Mouse (Mus musculus) ovary, postnatal 10 days (tissue): Measurements from ENCODE around the gene Pcnx4.

ENCODE experiments used
- DNase-seq: peaks from one replicate; pipeline ENCODE4 v3.0.0; 2022; ENCODE audit warnings: low spot score

Pcnx4 gene

DNA sequence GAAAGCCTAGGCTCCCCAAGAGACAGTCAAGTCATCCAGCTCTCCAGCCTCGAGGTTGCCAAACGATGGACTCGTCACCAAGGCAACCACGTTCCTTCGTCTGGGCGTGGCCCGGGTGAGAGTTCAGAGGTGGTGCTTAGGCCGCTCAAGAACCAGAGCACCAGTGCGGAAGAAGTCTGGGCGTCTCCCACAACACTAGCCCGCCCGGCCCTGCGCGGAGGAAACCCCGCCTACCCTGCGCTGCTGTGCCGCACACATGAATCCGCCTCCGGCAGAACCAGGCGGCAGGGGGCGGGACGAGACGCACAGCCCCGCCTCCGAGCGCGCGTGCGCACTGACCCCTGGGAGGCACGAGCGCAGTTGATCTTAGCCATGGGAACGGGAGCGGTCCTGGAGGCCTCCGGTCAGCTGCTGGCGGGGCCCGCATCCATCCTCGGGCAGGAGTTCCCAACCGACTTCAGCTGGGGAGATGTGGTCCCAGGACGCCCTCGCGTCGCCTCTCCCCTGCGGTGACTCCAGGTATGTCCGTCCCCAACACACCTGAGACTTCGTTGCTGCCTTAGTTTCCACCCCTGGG is at the start of gene Pcnx4:
Gene Pcnx4, plus strand, starts transcription at position 363 of the 577 bp plus-strand sequence.
- DNase-seq = peak; percentile 81

- DNase-seq = no peak
Measured at GRCm38 (mm10) chr12:72487498-72487897, 48.7 kb upstream of the Pcnx4 start.

DNA sequence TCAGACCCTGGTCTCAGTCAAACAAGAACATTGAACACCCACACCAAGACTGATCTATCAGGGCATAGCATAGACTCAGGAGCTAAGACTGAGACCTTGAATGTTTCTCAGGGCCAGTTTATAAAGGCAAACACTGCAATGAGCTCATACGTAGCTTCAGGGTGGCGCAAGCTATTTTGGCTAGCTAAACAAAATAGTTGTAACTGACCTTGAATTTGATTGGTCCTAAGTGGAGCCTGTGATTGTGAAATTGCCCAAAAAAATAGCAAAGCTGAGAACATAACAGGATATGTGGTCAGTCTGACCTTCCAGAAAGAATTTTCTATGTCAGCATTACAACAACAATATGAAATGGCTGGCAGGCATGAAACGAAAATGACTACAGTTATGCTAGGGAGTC is 46.2 kb upstream of the Pcnx4 start:
- DNase-seq = no peak

DNA sequence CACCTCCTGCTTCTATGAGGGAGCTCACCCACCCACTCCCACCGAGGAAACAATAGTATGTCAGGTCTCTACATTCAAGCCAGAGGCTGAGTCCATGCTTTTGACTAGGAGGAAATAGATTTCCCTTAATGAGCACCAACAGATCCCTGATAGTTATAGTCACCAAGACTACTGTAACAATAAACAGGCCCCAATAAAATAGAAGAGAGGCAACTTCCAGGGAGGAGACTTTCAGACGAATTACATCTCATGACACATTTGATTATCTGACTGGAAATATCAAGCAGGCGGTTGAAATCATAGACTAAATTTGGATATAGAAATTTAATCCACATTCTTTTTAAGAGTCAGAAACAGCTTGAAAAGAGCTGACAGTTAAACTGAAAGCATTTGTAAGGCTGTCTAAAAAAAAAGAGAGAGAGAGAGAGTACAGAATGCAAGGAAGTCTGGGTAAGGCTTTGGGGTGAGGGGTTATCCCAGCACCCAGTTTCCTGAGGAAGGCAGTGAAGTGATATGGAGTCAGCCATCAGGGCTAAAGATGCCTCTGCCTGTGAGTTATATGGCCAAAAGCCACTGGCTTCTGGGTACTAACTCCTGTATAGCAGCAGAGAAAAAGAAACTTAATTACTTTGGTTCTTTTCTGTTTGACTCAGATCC is 45.0 kb upstream of the Pcnx4 start:
- DNase-seq = no peak

GRCm38 (mm10) chr12:72496866-72497600 is 39.1 kb upstream of the Pcnx4 start:
- no peak for DNase-seq

DNA sequence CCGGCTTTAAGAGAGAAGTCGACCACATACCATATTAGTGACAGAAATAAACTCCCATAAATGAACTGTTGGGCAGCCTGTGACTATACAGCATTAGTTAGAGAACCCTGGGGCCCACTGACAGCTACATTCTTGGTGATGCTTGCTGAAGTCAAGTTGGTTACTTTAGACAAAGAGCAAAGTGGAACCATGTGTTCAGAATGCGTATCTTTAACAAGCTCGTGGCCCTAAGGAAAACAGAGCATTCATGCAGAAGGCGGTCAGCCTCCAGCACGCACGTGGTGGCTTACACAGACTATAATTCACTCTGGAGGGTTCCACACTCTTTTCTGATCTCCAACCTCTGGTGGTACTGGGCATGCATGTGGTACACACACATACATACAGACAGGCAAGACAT is 26.6 kb upstream of the Pcnx4 start:
- DNase-seq = no peak

- DNase-seq = no peak
Measured at GRCm38 (mm10) chr12:72515446-72515845, 20.7 kb upstream of the Pcnx4 start.

DNA sequence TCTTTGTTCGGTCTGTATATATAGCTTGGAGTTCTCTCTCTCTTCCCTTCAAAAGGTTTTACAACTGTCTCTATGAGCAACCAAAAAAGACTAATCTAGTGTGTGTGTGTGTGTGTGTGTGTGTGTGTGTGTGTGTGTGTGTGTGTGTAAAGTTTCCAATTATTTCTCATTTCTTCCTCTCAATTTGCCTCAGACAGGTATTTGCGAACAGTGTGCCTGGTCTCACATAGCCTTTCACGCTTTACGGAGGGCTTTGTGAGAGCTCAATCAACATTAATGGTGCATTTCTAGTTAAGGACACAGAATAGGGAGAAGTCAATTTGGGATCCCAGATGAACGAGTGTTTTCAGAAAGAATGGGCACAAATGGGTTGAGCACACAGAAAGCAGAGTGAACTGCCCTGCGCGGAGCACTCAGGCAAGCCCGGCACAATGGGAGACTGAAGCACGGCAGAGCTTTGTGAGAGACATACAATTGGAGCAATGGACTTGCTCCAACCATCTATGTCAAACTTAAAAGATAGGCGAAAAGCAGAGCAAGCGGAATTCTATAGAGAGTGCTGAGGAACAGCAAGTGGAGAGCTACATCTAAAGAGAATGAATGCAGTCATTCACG is 18.0 kb upstream of the Pcnx4 start:
- no peak for DNase-seq

DNA sequence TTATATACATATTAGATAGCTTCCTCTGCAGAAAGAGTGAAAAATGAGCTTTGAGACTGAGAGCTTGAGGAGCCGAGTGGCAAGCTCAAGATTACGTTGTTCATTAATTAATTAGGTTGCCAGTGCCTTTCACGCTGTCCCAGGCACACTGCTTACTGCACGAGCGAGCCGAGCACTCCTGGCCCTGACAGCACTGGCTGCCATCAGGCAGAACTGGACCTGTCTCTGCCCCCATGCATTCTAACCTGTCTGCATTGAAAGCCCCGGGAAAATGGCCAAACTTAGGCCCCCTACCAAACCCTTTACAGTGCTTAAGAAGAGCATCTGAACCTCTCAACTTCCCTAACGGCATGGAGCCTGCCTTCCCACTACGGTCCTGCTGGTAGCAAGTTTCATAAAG is 16.8 kb upstream of the Pcnx4 start:
- no peak for DNase-seq

- DNase-seq = no peak
Measured at GRCm38 (mm10) chr12:72519855-72520254, 16.3 kb upstream of the Pcnx4 start.

DNA sequence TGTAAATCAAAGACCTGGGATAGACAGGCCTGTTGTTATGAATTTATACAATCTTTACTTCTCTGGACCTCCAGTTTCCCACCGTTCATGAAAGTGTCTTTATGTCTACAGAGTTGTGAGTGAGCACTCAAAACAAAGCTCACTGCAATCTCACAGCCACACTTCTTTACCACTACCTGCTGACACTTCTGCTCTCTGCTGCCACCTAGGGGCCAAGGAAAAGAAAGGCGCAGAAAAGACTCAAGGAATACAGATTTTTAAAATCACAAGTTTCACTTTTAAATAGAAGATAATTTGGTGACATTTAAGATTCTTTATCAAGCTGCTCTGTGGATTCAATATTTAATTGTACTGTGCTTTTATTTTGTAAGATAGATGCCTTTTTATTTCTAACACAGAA is 15.5 kb upstream of the Pcnx4 start:
- DNase-seq = peak; percentile 11

- DNase-seq = no peak
Measured at GRCm38 (mm10) chr12:72525588-72525987, 10.6 kb upstream of the Pcnx4 start.

DNA sequence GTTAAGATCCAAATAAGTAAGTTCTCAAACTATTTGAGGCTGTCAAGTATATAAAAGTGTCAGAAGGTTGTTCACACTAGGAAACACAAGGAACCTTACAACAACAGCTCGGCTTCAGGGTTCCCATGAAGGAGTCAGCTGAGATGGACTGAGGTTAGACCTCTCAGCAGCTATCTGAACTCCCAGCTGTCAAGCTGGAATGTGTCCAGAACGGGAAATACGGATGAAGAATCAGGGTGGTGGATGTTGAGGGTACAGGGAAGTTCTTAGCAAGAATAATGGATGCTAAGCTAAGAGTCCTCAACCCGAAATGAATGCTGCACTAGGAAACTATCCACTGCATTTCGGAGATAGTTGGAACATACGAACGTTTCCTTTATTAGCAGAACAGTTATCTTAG is 3.9 kb upstream of the Pcnx4 start:
- DNase-seq = no peak

DNA sequence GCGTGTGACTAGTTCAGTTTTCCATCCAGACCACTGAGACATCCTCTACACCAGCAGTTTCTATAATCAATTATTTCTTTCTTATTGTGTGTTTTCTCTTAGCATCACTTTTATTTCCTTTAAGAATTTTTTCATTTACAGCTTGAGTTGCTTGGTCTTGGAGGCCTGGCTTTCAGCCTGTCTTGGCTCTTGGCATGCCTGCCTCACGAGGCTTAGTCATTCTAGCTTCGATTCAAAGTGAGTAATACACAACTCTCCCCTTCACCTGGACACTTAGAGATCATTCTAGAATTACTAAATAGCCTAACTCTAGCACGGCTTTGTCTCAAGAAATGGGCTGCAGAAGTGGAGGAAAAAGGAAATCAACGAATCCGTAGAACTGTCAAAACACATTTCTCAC is 2.2 kb upstream of the Pcnx4 start:
- no peak for DNase-seq

DNA sequence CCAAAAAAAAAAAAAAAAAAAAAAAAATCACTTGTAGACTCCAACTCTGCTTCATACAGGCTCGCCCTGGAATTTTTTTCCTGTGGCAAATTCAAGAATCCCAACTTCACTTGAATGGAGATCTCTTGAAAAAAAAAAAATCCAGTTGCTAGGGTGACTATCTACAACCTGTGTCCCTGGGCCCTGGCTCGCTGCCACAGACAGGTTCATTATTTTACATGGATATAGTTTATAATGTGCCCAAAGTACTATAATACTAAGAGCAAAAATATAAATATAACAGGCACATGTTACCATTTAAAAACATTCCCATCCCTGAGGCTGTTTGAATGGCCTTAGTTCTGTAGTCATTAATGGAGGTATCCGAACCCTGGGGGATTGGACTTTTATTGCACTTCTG is 584 bp upstream of the Pcnx4 start:
- no peak for DNase-seq

DNA sequence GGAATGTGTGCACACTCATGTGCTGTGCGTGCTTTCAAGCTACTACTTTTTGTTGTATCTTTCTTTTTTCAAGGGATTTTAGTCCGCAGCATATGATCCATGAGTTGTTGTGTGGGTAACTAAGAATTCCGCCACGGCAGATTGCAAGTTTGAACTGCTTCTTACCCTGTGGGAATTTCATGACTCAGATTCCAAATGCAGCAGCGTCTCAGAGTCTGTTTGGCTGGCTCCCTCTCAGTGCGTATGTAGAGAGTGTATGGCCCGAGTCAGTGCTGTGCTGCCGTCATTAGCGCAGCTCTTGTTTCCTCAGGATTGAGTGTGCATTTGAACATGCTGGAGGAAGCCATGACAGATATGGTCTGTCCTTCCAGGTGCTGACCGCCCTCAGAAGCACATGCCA is 2.4 kb downstream of the Pcnx4 start:
- DNase-seq = no peak

GRCm38 (mm10) chr12:72554347-72554746 is 18.2 kb downstream of the Pcnx4 start:
- DNase-seq = no peak

DNA sequence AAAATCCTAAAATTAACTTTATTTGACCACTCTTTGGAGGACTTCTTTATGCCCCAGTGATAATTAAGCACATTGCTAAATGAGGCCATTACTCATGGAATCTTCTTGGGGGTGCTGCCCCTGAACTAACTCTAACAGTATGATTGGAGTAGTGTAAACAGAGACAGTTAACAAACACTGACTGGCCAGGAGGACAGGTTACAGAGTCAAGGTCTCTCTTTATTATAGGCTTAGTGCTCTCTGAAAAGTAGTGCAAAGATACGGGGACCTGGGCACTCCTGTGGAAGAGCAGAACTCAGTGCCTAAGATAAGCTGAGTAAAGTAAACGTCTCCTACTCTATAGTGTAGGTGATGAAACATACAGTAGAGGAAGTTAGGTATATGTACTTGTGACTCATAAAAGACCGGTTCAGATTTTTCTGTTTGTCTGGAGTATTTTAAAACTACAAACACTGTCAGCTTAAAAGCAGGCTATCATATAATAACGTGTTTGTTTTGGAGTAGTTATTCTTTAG is 28.2 kb downstream of the Pcnx4 start:
- no peak for DNase-seq

DNA sequence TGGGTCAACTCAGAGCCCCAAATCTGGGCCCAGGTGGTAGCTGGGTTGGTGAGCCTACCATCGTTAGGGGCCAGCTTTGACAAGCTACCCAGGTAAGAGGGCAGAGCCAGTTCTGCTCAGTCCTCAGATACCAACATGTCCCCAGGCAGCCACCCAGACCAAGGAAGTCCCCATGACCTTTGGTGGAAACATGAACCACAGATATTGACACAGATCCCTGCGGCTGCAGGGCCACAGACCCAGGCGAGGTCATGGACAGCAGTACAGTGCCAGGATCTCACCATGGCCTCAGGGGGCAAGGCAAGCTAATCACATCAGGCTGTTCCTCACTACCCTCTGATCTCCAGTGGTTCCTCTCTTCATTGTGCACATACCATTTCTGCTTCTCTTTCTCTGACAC is 45.8 kb downstream of the Pcnx4 start:
- no peak for DNase-seq

GRCm38 (mm10) chr12:72583099-72583498 is 46.9 kb downstream of the Pcnx4 start:
- DNase-seq = no peak

- DNase-seq = no peak
Measured at GRCm38 (mm10) chr12:72585339-72585738, 49.2 kb downstream of the Pcnx4 start.

- DNase-seq = no peak
Measured at GRCm38 (mm10) chr12:72592991-72593390, 56.8 kb downstream of the Pcnx4 start.

DNA sequence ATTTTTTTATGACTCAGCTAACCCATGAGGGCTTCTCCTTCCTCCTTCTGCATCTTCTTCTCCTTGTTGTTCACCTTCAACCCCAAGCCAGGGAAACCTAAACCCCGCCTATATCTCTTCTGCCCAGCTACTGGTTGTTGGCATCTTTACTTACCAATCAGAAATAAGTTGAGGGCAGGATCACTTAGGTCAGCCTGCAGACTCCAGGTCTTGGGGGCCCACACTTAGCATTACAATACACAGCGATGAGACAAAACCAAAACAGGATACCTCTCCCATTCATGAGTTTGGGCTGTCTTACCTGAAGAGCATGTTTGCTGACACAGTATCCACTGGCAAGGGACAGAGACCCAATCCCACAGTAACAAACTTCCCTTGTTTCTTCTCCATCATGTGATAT is 57.8 kb downstream of the Pcnx4 start:
- DNase-seq = no peak
